Mouse (Mus musculus) adrenal gland, postnatal 14 days (tissue): ENCODE results near the gene Gm8212. TPM values are rescaled to one million over a fixed set of nuclear protein-coding genes. Genes with fewer than 3 reads are reported as not detected.
"Not testable (repeated sequence)": the region's sequence is repeated elsewhere in the genome, so short reads cannot be mapped to it uniquely, and the experiment has no call there.

Source experiments
- DNase-seq: peaks from one replicate; pipeline ENCODE4 v3.0.0; 2021; ENCODE audit warnings: mixed read lengths
- long read RNA-seq, 2 experiments: library from polyadenylated mRNA; stranded (forward); transcript quantifications; one replicate each; pipeline ENCODE4 v2.0.0; 2021
- total RNA-seq: library from RNA; stranded (reverse); gene quantifications from 2 replicates; pipeline ENCODE4 v1.2.3, GENCODE M21; 2021

Gene Gm8212
- not detected in 2 replicates for total RNA-seq
- long read RNA-seq, experiment 1 = 0 reads
- long read RNA-seq, experiment 2 = 0 reads

GRCm38 (mm10) chr14:44197361-44197760 is at the start of gene Gm8212:
Gene Gm8212 (plus strand): TSS chr14:44197661.
- not testable (repeated sequence) for DNase-seq

- DNase-seq = not testable (repeated sequence)
Measured at GRCm38 (mm10) chr14:44213154-44213553, 15.7 kb downstream of the Gm8212 start, which contains the start of gene 4930503E14Rik. Gene 4930503E14Rik (minus strand): TSS chr14:44213254.

- no peak for DNase-seq
Measured at GRCm38 (mm10) chr14:44248039-44248438, 50.6 kb downstream of the Gm8212 start.

Other genes with a start within 250 kb of the Gm8212 start
- not detected in 2 replicates for gene Ang5, start 240.6 kb upstream of the Gm8212 start, total RNA-seq
- gene Ang6, start 195.4 kb upstream of the Gm8212 start, total RNA-seq = not detected in 2 replicates
- gene Ear2, start 95.0 kb upstream of the Gm8212 start, total RNA-seq = 4.1 and 4.5 TPM in 2 replicates
- not detected in 2 replicates for gene Gm3327, start 73.8 kb upstream of the Gm8212 start, total RNA-seq
- gene 4930503E14Rik, start 15.6 kb downstream of the Gm8212 start, total RNA-seq = not detected in 2 replicates
- gene Gm8220, start 87.9 kb downstream of the Gm8212 start, total RNA-seq = not detected in 2 replicates
- not detected in 2 replicates for gene Gm5930, start 140.9 kb downstream of the Gm8212 start, total RNA-seq
- gene Gm8229, start 167.7 kb downstream of the Gm8212 start, total RNA-seq = not detected in 2 replicates
- gene Gm3371, start 213.0 kb downstream of the Gm8212 start, total RNA-seq = not detected in 2 replicates
- gene Gm8232, start 236.0 kb downstream of the Gm8212 start, total RNA-seq = not detected in 2 replicates